7 mouse cellular contexts compared by ENCODE assay signal in the genomic region with DNA sequence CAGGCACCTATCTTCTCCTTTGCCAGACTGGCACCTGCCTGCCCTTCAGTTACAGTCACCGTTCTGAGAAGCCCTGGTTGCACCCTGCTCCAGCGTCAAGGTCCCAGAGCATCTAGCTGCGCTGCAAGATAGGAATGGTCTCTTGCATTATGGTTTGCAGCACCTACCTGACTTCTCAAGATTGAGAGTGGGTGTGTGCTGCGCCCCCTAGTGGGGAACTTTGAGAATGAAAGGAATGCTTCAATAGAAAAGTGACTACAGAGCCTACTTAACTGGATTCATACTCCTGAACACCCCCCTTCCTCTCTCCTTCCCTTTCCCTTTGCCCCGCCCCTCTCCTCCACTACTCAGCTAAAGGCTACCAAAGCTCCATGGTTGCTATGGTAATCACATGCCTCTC. TPM values are rescaled to one million over a fixed set of nuclear protein-coding genes. Genes with fewer than 3 reads are reported as not detected.
DNase-seq lines count a peak whose midpoint lies in the region; ATAC-seq and TF ChIP-seq lines count a peak whose summit lies in the region.

No protein-coding gene starts in this region.

- no peaks in the 10 kb centered on the region for H3K9me3 ChIP-seq in neural tube, embryonic 15.5 days (replicated peaks)
- no peaks in the 10 kb centered on the region for H3K9me3 ChIP-seq in liver, postnatal 0 days (ENCODE audit: low read length)

- peak; percentile 60 for DNase-seq in neural tube, embryonic 10.5 days (ENCODE audit: extremely low spot score, low spot score)
- peak; percentile 46 for DNase-seq in adipocyte (ENCODE audit: low spot score)
- peak; percentile 38 to 65 for DNase-seq in cerebellum, postnatal 25 days
- peak; percentile 40 to 44 for DNase-seq in heart, postnatal 36 days
- peak; percentile 67 for DNase-seq in liver, postnatal 0 days

- no peak overlapping the region for H3K4me3 ChIP-seq in neural tube, embryonic 15.5 days (replicated peaks)
- no peak overlapping the region for H3K4me3 ChIP-seq in liver, postnatal 0 days (ENCODE audit: low read depth, low read length)
- H3K4me3 ChIP-seq in small intestine, adult 2 months (ENCODE audit: low read depth, low read length): peak overlapping the region; percentile 24

- TF ChIP-seq POLR2A in small intestine, adult 2 months (IDR thresholded peaks at IDR 0.05; ENCODE audit: low read depth, low read length): no peak

- H3K27me3 ChIP-seq in neural tube, embryonic 15.5 days (replicated peaks): no peaks in the 10 kb centered on the region
- H3K27me3 ChIP-seq in liver, postnatal 0 days (ENCODE audit: insufficient read depth, low read length): 0 out of 2 replicates have a peak, but pooled peaks cover 2% of the 10 kb centered on the region
- no peaks in the 10 kb centered on the region for H3K27me3 ChIP-seq in small intestine, adult 2 months (ENCODE audit: control insufficient read depth, insufficient read depth, low read length)

- no peak overlapping the region for H3K27ac ChIP-seq in neural tube, embryonic 15.5 days (replicated peaks)
- H3K27ac ChIP-seq in liver, postnatal 0 days (ENCODE audit: low read depth): no peak overlapping the region
- no peak overlapping the region for H3K27ac ChIP-seq in small intestine, adult 2 months (ENCODE audit: insufficient read depth, low read depth, low read length)

- H3K4me2 ChIP-seq in neural tube, embryonic 15.5 days: no peak overlapping the region
- H3K4me2 ChIP-seq in liver, postnatal 0 days (ENCODE audit: low read depth, low read length): no peak overlapping the region

- peak; percentile 79 for TF ChIP-seq CTCF in liver, postnatal 0 days (IDR thresholded peaks at IDR 0.05; ENCODE audit: low read depth)
- peak; percentile 64; the same call in 1 of the 2 replicates for TF ChIP-seq CTCF in small intestine, adult 2 months (IDR thresholded peaks at IDR 0.05; ENCODE audit: extremely low read depth, insufficient read length, insufficient replicate concordance, low read depth, low read length)

- intact Hi-C loops in heart, postnatal 36 days (cut with DNase I): no loop called here

- no peaks in the 10 kb centered on the region for H3K4me1 ChIP-seq in neural tube, embryonic 15.5 days
- no peaks in the 10 kb centered on the region for H3K4me1 ChIP-seq in liver, postnatal 0 days (ENCODE audit: insufficient read depth)
- no peaks in the 10 kb centered on the region for H3K4me1 ChIP-seq in small intestine, adult 2 months (ENCODE audit: control insufficient read depth, insufficient read depth, insufficient read length, low read length)

- no peaks in the 10 kb centered on the region for H3K36me3 ChIP-seq in neural tube, embryonic 15.5 days
- H3K36me3 ChIP-seq in liver, postnatal 0 days (replicated peaks; ENCODE audit: insufficient read depth, low read length): no peaks in the 10 kb centered on the region
- H3K36me3 ChIP-seq in small intestine, adult 2 months (ENCODE audit: control insufficient read depth, insufficient read depth, low read length): no peaks in the 10 kb centered on the region

- H3K9ac ChIP-seq in neural tube, embryonic 15.5 days (replicated peaks): no peak overlapping the region
- no peak overlapping the region for H3K9ac ChIP-seq in liver, postnatal 0 days (replicated peaks)

- no peak for ATAC-seq in neural tube, embryonic 15.5 days (ENCODE audit: low FRiP score)
- no peak for ATAC-seq in liver, postnatal 0 days

- WGBS in neural tube, embryonic 15.5 days: 40% methylated on average over 5 of the region's 5 CpGs
- 23% methylated on average over 5 of the region's 5 CpGs for WGBS in liver, postnatal 0 days (ENCODE audit: insufficient replicate concordance)
- WGBS in small intestine, adult 2 months: 22% methylated on average over 5 of the region's 5 CpGs

- TF ChIP-seq EP300 in liver, postnatal 0 days (IDR thresholded peaks at IDR 0.05; ENCODE audit: low read depth): no peak

RNA-seq across cellular contexts. Expression of gene Slc22a3, which starts 24.6 kb away (rescaled TPM):
- polyA plus RNA-seq in neural tube, embryonic 15.5 days (2015; fragmentation: Nextera tagmentation; extraction: Ambion mirVana): 1.00 and 3.4 TPM in 2 replicates
- 1 to 10 TPM; 7.0 to 8.9 TPM for total RNA-seq in heart, postnatal 36 days (2021)
- polyA plus RNA-seq in liver, postnatal 0 days (2015; fragmentation: Nextera tagmentation; extraction: Ambion mirVana): 0.65 TPM in 2 replicates
- polyA plus RNA-seq in small intestine, adult 2 months (2012; rRNA removed): 0.08 and 0.58 TPM in 2 replicates

RNA-seq across cellular contexts. Expression of gene Slc22a2, which starts 51.8 kb away (rescaled TPM):
- polyA plus RNA-seq in neural tube, embryonic 15.5 days (2015; fragmentation: Nextera tagmentation; extraction: Ambion mirVana): 0.23 and 0.24 TPM in 2 replicates
- total RNA-seq in heart, postnatal 36 days (2021): not detected
- 0.06 and 0.08 TPM in 2 replicates for polyA plus RNA-seq in liver, postnatal 0 days (2015; fragmentation: Nextera tagmentation; extraction: Ambion mirVana)
- polyA plus RNA-seq in small intestine, adult 2 months (2012; rRNA removed): 0.13 TPM in 1 of 2 replicates, not detected in the other
